Mouse (Mus musculus) CH12.LX (cell line): ENCODE measurements around the gene Cep170b. TPM values are rescaled to one million over a fixed set of nuclear protein-coding genes. Genes with fewer than 3 reads are reported as not detected.

ENCODE experiments used
- DNase-seq: peaks from one replicate; pipeline ENCODE4 v3.0.0-alpha.2; 2013; ENCODE audit errors: extremely low read depth
- H3K27ac ChIP-seq: 2 replicates; pipeline ENCODE4 v1.5.1; 2012; ENCODE audit warnings: low read depth, mild to moderate bottlenecking, control low read depth, moderate library complexity; ENCODE audit not compliant: insufficient read depth
- H3K27me3 ChIP-seq: replicated peaks from 2 replicates; pipeline ENCODE3; 2012; ENCODE audit warnings: inconsistent platforms
- H3K36me3 ChIP-seq, 2 experiments: replicated peaks in 1 of 2; 2 replicates each; pipeline versions ENCODE3 to v1.6.1; 2012; ENCODE audit warnings: inconsistent platforms in 1 of 2, low read length in 1 of 2, mild to moderate bottlenecking in 1 of 2, mixed read lengths in 1 of 2, moderate library complexity in 1 of 2; ENCODE audit not compliant: control insufficient read depth in 1 of 2, insufficient read depth in 1 of 2
- H3K4me1 ChIP-seq, 2 experiments: 2 replicates each; pipeline ENCODE4 v1.6.1; 2012; ENCODE audit warnings: inconsistent platforms in 1 of 2, moderate library complexity in 1 of 2; ENCODE audit not compliant: insufficient read depth in 2 of 2, control insufficient read depth in 1 of 2
- H3K4me2 ChIP-seq: 2 replicates; pipeline ENCODE4 v1.6.1; 2012; ENCODE audit warnings: low read depth, mild to moderate bottlenecking, control low read depth; ENCODE audit not compliant: poor library complexity, insufficient read depth, severe bottlenecking
- H3K4me3 ChIP-seq, 3 experiments: fragments of 150-350 bp in 1 of 3; sonication (generic) in 1 of 3; replicated peaks in 1 of 3; 2 replicates each; pipeline versions ENCODE3 to v1.5.1; 2011 to 2012; ENCODE audit warnings: low read depth in 2 of 3, low read length in 2 of 3, mild to moderate bottlenecking in 2 of 3, moderate library complexity in 2 of 3, control low read depth in 1 of 3, improper control_type of control experiment in 1 of 3, inconsistent platforms in 1 of 3, mixed read lengths in 1 of 3; ENCODE audit not compliant: poor library complexity in 1 of 3
- H3K79me2 ChIP-seq: replicated peaks from 2 replicates; pipeline ENCODE4 v1.6.1; 2012; ENCODE audit warnings: mild to moderate bottlenecking, moderate library complexity; ENCODE audit not compliant: control insufficient read depth, poor library complexity, insufficient read depth, severe bottlenecking; ENCODE audit errors: extremely low read depth
- H3K9ac ChIP-seq: 2 replicates; pipeline ENCODE4 v1.6.1; 2012; ENCODE audit warnings: low read depth, mild to moderate bottlenecking, control low read depth, moderate library complexity; ENCODE audit not compliant: insufficient read depth
- H3K9me3 ChIP-seq: replicated peaks from 2 replicates; pipeline ENCODE3; 2012; ENCODE audit warnings: low read length, inconsistent platforms, mixed read lengths
- BHLHE40 ChIP-seq: IDR thresholded peaks from 2 replicates; pipeline ENCODE4 v1.6.1; 2011; ENCODE audit warnings: mild to moderate bottlenecking, low read depth, low read length, improper control_type of control experiment
- CHD1 ChIP-seq: IDR thresholded peaks from 2 replicates; pipeline ENCODE4 v1.6.1; 2012; ENCODE audit warnings: low read depth, low read length, improper control_type of control experiment, inconsistent platforms
- CHD2 ChIP-seq: IDR thresholded peaks from 2 replicates; pipeline ENCODE4 v1.6.1; 2011; ENCODE audit warnings: low read length, improper control_type of control experiment
- CTCF ChIP-seq, 2 experiments: IDR thresholded peaks in 1 of 2; conservative IDR thresholded peaks in 1 of 2; 2 replicates each; pipeline ENCODE4 v1.5.1; 2011 to 2012; ENCODE audit warnings: low read depth in 2 of 2, low read length in 2 of 2, improper control_type of control experiment in 1 of 2, inconsistent platforms in 1 of 2, mild to moderate bottlenecking in 1 of 2, moderate library complexity in 1 of 2
- E2F4 ChIP-seq: IDR thresholded peaks from 2 replicates; pipeline ENCODE4 v1.6.1; 2011; ENCODE audit warnings: low read depth, low read length, improper control_type of control experiment; ENCODE audit not compliant: insufficient replicate concordance
- EP300 ChIP-seq: IDR thresholded peaks from 2 replicates; pipeline ENCODE4 v1.6.1; 2011; ENCODE audit warnings: low read length, improper control_type of control experiment
- ETS1 ChIP-seq: conservative IDR thresholded peaks from 2 replicates; pipeline ENCODE4 v1.6.1; 2012; ENCODE audit warnings: low read depth, mild to moderate bottlenecking, inconsistent platforms, low read length, improper control_type of control experiment, moderate library complexity
- GABPA ChIP-seq: IDR thresholded peaks from 2 replicates; pipeline ENCODE4 v1.6.1; 2012; ENCODE audit warnings: low read depth, low read length, improper control_type of control experiment, inconsistent platforms; ENCODE audit not compliant: insufficient replicate concordance
- HCFC1 ChIP-seq: IDR thresholded peaks from 2 replicates; pipeline ENCODE4 v1.6.1; 2012; ENCODE audit warnings: low read depth, mild to moderate bottlenecking, inconsistent platforms, low read length, improper control_type of control experiment
- IRF4 ChIP-seq: IDR thresholded peaks from 2 replicates; pipeline ENCODE4 v1.6.1; 2014; ENCODE audit warnings: low read depth, mild to moderate bottlenecking, inconsistent platforms, low read length, improper control_type of control experiment
- JUN ChIP-seq: IDR thresholded peaks from 2 replicates; pipeline ENCODE4 v1.6.1; 2011; ENCODE audit warnings: low read depth, mild to moderate bottlenecking, low read length, improper control_type of control experiment, moderate library complexity; ENCODE audit not compliant: insufficient read depth
- MAX ChIP-seq: IDR thresholded peaks from 2 replicates; pipeline ENCODE4 v1.6.1; 2011; ENCODE audit warnings: low read length, improper control_type of control experiment
- MAZ ChIP-seq: IDR thresholded peaks from 2 replicates; pipeline ENCODE4 v1.6.1; 2012; ENCODE audit warnings: low read depth, mild to moderate bottlenecking, inconsistent platforms, low read length, improper control_type of control experiment, moderate library complexity
- MXI1 ChIP-seq: IDR thresholded peaks from 2 replicates; pipeline ENCODE4 v1.6.1; 2011; ENCODE audit warnings: mild to moderate bottlenecking, low read depth, low read length, improper control_type of control experiment
- MYC ChIP-seq: IDR thresholded peaks from 2 replicates; pipeline ENCODE4 v1.6.1; 2011; ENCODE audit warnings: low read depth, mild to moderate bottlenecking, improper control_type of control experiment, low read length
- NELFE ChIP-seq: IDR thresholded peaks from 2 replicates; pipeline ENCODE4 v1.6.1; 2011; ENCODE audit warnings: low read depth, low read length, improper control_type of control experiment
- NRF1 ChIP-seq: IDR thresholded peaks from 2 replicates; pipeline ENCODE4 v1.6.1; 2014; ENCODE audit warnings: low read depth, mild to moderate bottlenecking, inconsistent platforms, low read length, improper control_type of control experiment, moderate library complexity
- POLR2A ChIP-seq: IDR thresholded peaks from 2 replicates; pipeline ENCODE4 v1.6.1; 2011; ENCODE audit warnings: low read depth, mild to moderate bottlenecking, improper control_type of control experiment, low read length
- POLR2AphosphoS2 ChIP-seq: IDR thresholded peaks from 2 replicates; pipeline ENCODE4 v1.6.1; 2011; ENCODE audit warnings: low read depth, low read length, improper control_type of control experiment
- RAD21 ChIP-seq: IDR thresholded peaks from 2 replicates; pipeline ENCODE4 v1.6.1; 2011; ENCODE audit warnings: low read depth, mild to moderate bottlenecking, low read length, improper control_type of control experiment, moderate library complexity
- RCOR1 ChIP-seq: conservative IDR thresholded peaks from 2 replicates; pipeline ENCODE4 v1.6.1; 2012; ENCODE audit warnings: low read depth, mild to moderate bottlenecking, inconsistent platforms, low read length, improper control_type of control experiment
- SIN3A ChIP-seq: IDR thresholded peaks from 2 replicates; pipeline ENCODE4 v1.6.1; 2012; ENCODE audit warnings: low read length, improper control_type of control experiment, inconsistent platforms
- USF1 ChIP-seq: IDR thresholded peaks from 2 replicates; pipeline ENCODE4 v1.6.1; 2014; ENCODE audit warnings: low read depth, mild to moderate bottlenecking, inconsistent platforms, low read length, improper control_type of control experiment
- ZKSCAN1 ChIP-seq: IDR thresholded peaks from 2 replicates; pipeline ENCODE4 v1.6.1; 2012; ENCODE audit warnings: low read depth, inconsistent platforms, low read length, improper control_type of control experiment, borderline replicate concordance
- ZNF384 ChIP-seq: IDR thresholded peaks from 2 replicates; pipeline ENCODE4 v1.6.1; 2012; ENCODE audit warnings: low read depth, low read length, improper control_type of control experiment, inconsistent platforms
- dilution Hi-C: fragments of 300-500 bp; cut with MboI; formaldehyde crosslinking; loops from 2 replicates; pipeline ENCODE4 v1.14.3; 2020; ENCODE audit warnings: low sequenced_read_pairs; ENCODE audit not compliant: extremely low pct_unique_long_range_greater_than_20kb, extremely low pct_ligation_motif_present
- in situ Hi-C: fragments of 300-500 bp; cut with MboI; formaldehyde crosslinking; loops from 3 replicates; pipeline ENCODE4 v1.14.3; 2019; ENCODE audit warnings: low sequenced_read_pairs, low pct_ligation_motif_present, low pct_unique_long_range_greater_than_20kb, mixed read lengths
- polyA plus RNA-seq: library from polyadenylated mRNA; unstranded; fragments of >175 nt; gene quantifications from 2 replicates; pipeline ENCODE4 v1.2.1, GENCODE M21; 2012; ENCODE audit warnings: low read depth; ENCODE audit not compliant: insufficient read length
- total RNA-seq, 2 experiments: library from RNA; depleted of rRNA; stranded (reverse); fragments of 300-350 nt in 1 of 2; fragments of >200 nt in 1 of 2; gene quantifications; 2 replicates each; pipeline ENCODE4 v1.2.3; 2012 to 2014

The Cep170b gene
- total and polyA plus RNA-seq, 3 experiments: 39.1 to 63.1 (median 48.1) TPM

DNA sequence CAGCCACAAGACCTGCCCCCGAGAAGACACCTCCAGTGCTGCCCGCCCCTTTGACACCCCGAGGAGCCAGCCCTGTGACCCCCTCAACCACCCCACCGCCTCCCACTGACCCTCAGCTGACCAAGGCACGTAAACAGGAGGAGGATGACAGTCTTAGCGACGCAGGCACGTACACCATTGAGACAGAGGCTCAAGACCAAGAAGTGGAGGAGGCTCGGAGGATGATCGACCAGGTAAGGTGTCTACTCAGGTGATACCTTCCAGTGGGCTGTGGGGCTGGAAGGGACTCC lies 16.3 kb downstream of the Cep170b start:
- Histone ChIP-seq H3K9ac (no peak overlapping the region), H3K36me3 (peaks cover 40 to 70% of the 10 kb centered on the region in 2 experiments), H3K4me2 (no peak overlapping the region), H3K9me3 (no peaks in the 10 kb centered on the region), H3K27ac (no peak overlapping the region), H3K4me3 (no peak overlapping the region), H3K27me3 (no peaks in the 10 kb centered on the region), H3K79me2 (no peaks in the 10 kb centered on the region), H3K4me1 (peaks cover 0 to 18% of the 10 kb centered on the region in 2 experiments; a peak in 2 of 4 replicates)
- TF ChIP-seq MXI1 (no peak), USF1 (no peak), HCFC1 (no peak), GABPA (no peak), CTCF (conservative IDR thresholded peaks at IDR 0.05 in 1 of 2, IDR thresholded peaks at IDR 0.05 in 1 of 2; ENCODE audit: low read depth in 2 of 2, low read length in 2 of 2) (no peak), EP300 (no peak), MAZ (no peak), E2F4 (no peak), BHLHE40 (no peak), CHD1 (no peak), MAX (no peak), JUN (no peak), ETS1 (no peak), CHD2 (no peak), POLR2A (no peak), ZKSCAN1 (no peak), RCOR1 (no peak), NELFE (no peak), POLR2AphosphoS2 (no peak)
- dilution Hi-C loops: no loop called here
- no peak for DNase-seq
- in situ Hi-C loops: no loop called here

DNA sequence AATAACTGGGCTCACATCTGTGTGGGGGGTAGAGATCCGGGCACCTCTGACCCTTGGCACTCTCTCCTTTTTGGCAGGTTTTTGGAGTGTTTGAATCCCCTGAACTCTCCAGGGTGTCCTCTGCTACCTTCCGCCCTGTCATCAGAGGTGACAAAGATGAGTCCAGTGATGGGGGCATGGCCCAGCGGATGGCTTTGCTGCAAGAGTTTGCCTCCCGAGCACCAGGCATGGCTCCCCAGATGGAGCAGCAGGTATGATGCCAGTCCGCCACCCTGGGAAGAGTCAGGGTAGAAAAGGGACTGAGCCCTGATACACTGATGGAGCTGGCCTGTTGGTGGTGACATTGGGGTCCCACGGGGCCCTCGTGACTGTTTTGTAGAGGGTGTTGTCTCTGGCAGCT lies 16.8 kb downstream of the Cep170b start:
- H3K9me3 ChIP-seq: no peaks in the 10 kb centered on the region
- H3K4me1 ChIP-seq: peaks cover 1 to 23% of the 10 kb centered on the region in 2 experiments
- no peak overlapping the region for H3K4me2 ChIP-seq
- TF ChIP-seq POLR2AphosphoS2: no peak
- TF ChIP-seq ZKSCAN1: no peak
- TF ChIP-seq SIN3A: no peak
- TF ChIP-seq IRF4: no peak
- no peak for TF ChIP-seq ZNF384
- TF ChIP-seq NRF1: no peak
- no peak for TF ChIP-seq E2F4
- TF ChIP-seq MYC: no peak
- no peak for TF ChIP-seq CTCF (conservative IDR thresholded peaks at IDR 0.05 in 1 of 2, IDR thresholded peaks at IDR 0.05 in 1 of 2; ENCODE audit: low read depth in 2 of 2, low read length in 2 of 2)
- no peak for TF ChIP-seq RAD21
- no peak for TF ChIP-seq HCFC1
- no peaks in the 10 kb centered on the region for H3K79me2 ChIP-seq
- no peaks in the 10 kb centered on the region for H3K27me3 ChIP-seq
- in situ Hi-C loops: no loop called here
- H3K36me3 ChIP-seq: peaks cover 40 to 68% of the 10 kb centered on the region in 2 experiments
- H3K4me3 ChIP-seq: no peak overlapping the region
- DNase-seq: no peak
- dilution Hi-C loops: no loop called here
- H3K27ac ChIP-seq: no peak overlapping the region
- H3K9ac ChIP-seq: no peak overlapping the region
